Mouse (Mus musculus): ENCODE results near the gene Ppp1r3d.

The Ppp1r3d gene

DNA sequence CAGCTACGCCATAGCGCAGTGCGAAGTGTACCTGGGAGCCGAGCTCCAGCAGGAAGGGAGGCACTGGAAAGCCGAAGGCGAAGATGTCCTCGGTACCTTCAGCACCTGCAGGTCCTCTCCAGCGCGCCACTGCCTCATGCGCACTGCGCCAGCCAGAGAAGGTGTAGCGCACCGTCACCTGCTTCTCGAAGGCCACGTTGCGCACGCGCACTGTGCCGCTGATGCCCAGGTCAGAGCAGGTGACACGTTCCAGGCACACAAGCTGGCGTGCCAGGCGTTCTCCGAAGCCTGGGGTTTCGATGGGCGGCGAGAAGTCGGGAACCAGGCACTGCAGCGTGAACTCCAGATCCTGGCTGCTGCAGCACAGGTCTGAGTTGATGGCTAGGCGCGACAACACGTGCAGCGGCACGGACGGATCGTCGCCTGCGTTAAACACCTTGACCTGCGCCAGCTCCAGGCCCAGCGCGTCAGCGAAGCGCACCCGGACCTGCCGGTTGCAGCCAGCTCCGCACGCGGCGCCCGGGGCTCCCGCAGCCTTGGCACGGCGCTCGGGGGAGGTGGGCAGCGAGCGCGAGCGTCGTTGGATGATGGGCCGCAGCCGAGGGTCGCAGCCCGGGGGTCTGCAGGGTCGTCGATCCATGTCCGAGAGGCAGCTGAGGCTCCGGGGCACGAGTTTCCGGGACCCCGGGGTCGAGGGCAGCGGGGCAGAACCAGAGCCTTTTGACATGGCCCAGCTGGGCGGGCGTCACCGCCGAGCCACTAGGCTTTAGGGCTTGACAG lies 601 bp downstream of the Ppp1r3d start:
- DNase-seq (ENCODE audit: low spot score), result no peak

DNA sequence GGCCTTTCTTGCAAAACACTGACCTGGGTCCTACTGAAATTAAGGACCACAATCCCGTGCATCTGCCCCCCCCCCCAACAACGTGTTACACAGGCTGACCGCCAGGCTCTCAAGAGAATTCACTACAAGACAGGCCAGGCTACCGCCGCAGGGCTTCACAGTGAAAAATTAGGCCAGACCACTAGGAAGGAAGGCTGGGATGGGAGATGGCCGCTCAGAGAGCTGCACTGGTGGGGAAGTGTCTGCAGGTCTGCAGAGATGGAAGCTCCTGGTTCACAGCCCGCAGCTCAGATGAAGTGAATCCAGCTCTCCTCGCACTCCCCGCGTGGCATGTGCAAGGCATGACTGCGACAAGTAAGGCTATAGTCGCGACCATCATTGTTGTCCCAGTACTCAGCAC lies 1.2 kb downstream of the Ppp1r3d start:
- no peak for DNase-seq (ENCODE audit: low spot score)

DNA sequence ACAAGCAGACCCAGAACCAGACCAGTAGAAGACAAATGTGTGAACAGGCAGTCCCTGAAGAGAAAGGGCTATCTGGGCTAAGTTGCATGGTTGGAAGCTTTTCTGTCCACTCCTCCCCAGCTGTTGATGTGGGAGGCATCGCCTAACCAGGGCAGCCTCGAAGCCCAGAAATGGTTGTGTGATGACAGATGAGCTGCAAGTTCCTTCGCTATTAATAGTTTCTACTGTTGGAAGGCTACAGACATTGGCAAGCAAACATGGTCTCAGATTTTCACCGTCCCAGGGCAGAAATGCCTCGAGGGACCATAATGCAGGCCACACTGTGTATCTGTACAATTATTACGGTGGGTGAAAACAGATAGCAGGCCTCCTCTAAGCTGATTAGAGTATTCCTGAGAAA lies 1.7 kb downstream of the Ppp1r3d start:
- DNase-seq (ENCODE audit: low spot score), result no peak

DNA sequence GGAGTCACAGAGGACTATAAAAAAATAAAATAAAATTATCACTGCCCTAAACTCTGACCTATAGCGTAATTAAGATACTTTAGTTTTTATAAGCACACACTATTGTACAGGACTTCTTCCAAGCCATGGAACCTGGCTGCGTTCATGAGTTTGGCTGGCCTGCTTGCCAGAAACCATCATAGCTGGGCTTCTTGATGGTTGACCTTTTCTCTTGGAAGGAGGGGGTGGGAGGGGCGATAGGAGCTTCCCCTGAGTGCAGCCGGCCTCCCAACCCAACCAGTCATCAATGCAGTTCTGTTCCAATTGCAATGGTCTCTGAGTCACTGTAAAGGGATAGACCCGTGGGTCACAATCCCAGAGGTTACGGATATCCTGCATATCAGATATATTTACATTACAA lies 4.0 kb downstream of the Ppp1r3d start:
- no peak for DNase-seq (ENCODE audit: low spot score)

DNA sequence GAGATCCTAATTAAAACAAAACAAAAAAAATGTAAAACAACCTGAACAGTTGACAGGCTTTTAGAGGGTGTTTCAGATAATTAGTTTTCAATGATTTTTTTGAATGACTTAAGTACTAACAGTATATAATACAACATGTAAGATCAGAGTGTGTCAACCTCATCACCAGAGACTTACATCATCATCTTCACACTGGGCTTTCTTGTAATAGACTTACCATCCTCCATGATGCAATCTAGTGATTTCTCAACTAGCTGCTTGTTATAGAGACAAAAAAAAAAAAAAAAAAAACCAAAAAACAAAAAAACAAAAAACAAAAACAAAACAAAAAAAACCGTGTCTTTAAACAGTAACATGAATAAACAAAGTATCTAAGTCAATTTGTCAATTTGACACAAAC lies 5.2 kb downstream of the Ppp1r3d start:
- no peak for DNase-seq (ENCODE audit: low spot score)

DNA sequence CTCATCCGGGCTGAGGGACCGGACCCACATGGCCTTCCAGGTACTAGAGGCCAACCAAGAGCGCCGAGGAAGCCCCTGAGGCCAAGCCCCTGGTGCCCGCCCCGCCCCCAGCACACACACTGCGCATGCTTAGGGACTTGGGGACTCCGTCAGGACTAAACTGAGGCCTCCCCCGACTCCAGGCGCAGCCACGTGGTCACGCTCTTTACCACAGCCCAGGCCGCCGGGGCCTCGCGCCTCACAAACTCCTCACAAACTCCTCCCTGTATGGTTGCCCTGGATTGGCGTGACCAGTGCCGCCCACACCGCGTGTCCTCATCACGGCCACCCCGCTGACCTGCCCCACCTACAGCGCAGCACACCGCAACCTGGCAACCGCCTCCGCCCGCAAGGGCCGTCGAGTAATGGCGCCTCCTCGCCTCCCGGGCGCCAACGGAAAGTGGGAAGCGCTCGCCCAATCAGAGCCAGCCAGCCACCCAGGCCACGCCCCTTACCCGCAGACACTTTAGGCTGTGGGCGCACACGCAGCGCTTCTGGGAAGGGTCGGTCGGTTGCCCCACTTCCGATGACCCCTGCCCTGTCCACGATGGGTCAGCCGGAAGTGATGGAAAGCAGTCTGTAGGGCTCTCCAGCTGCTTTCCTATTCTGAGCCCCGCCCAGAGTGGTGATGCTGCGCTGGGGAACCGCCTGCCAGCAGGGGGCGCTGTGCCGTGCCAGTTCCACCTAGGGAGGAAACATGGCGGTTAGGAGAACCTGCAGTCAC lies 7.0 kb downstream of the Ppp1r3d start, which contains the start of gene Sycp2:
Sycp2 (minus strand) TSS at position 633 of the 763 bp plus-strand sequence.
- DNase-seq (ENCODE audit: low spot score), result peak; percentile 77

All from testis, postnatal 10 days (tissue).